Mouse (Mus musculus): Measurements from ENCODE around the gene Cdk12. TPM values are rescaled to one million over a fixed set of nuclear protein-coding genes. Genes with fewer than 3 reads are reported as not detected.
"Not testable (repeated sequence)": the region's sequence is repeated elsewhere in the genome, so short reads cannot be mapped to it uniquely, and the experiment has no call there.

Gene Cdk12
- polyA plus RNA-seq, 1 experiment from 2014 or later: 14.6 TPM

GRCm38 (mm10) chr11:98238416-98238815, 35.6 kb downstream of the Cdk12 start:
- no peaks in the 10 kb centered on the region for H3K4me1 ChIP-seq (ENCODE audit: control insufficient read depth, insufficient read depth, low read length)
- H3K4me2 ChIP-seq (ENCODE audit: low read depth, severe bottlenecking): no peak overlapping the region
- no peaks in the 10 kb centered on the region for H3K9me3 ChIP-seq (ENCODE audit: control insufficient read depth, low read length)
- peaks cover 3% of the 10 kb centered on the region for H3K36me3 ChIP-seq (ENCODE audit: control insufficient read depth, insufficient read depth, low read length)
- ATAC-seq (ENCODE audit: insufficient number of reproducible peaks, low FRiP score, low TSS enrichment, low read depth) (no peak), DNase-seq (ENCODE audit: low spot score) (no peak)
- no peak overlapping the region for H3K27ac ChIP-seq (replicated peaks; ENCODE audit: low read depth, low read length)
- H3K27me3 ChIP-seq (ENCODE audit: control insufficient read depth, insufficient read depth, low read length): no peaks in the 10 kb centered on the region
- 80% methylated on average over 3 of the region's 3 CpGs for WGBS
- H3K4me3 ChIP-seq (ENCODE audit: low read depth, low read length): no peak overlapping the region
- no peak overlapping the region for H3K9ac ChIP-seq (ENCODE audit: low read length)

GRCm38 (mm10) chr11:98238995-98239394, 36.1 kb downstream of the Cdk12 start:
- Histone ChIP-seq H3K4me2 (ENCODE audit: low read depth, severe bottlenecking) (no peak overlapping the region), H3K36me3 (ENCODE audit: control insufficient read depth, insufficient read depth, low read length) (peaks cover 5% of the 10 kb centered on the region), H3K9me3 (ENCODE audit: control insufficient read depth, low read length) (no peaks in the 10 kb centered on the region), H3K9ac (ENCODE audit: low read length) (no peak overlapping the region), H3K4me1 (ENCODE audit: control insufficient read depth, insufficient read depth, low read length) (no peaks in the 10 kb centered on the region), H3K4me3 (ENCODE audit: low read depth, low read length) (no peak overlapping the region), H3K27ac (replicated peaks; ENCODE audit: low read depth, low read length) (no peak overlapping the region), H3K27me3 (ENCODE audit: control insufficient read depth, insufficient read depth, low read length) (no peaks in the 10 kb centered on the region)
- DNase-seq (ENCODE audit: low spot score) (no peak), ATAC-seq (ENCODE audit: insufficient number of reproducible peaks, low FRiP score, low TSS enrichment, low read depth) (no peak)
- 81% methylated on average over 3 of the region's 3 CpGs for WGBS

GRCm38 (mm10) chr11:98242910-98243309, 40.1 kb downstream of the Cdk12 start:
- not testable (repeated sequence) for ATAC-seq (ENCODE audit: insufficient number of reproducible peaks, low FRiP score, low TSS enrichment, low read depth); H3K4me1 ChIP-seq (ENCODE audit: control insufficient read depth, insufficient read depth, low read length); H3K9me3 ChIP-seq (ENCODE audit: control insufficient read depth, low read length); H3K9ac ChIP-seq (ENCODE audit: low read length); DNase-seq (ENCODE audit: low spot score); H3K27ac ChIP-seq (replicated peaks; ENCODE audit: low read depth, low read length); H3K27me3 ChIP-seq (ENCODE audit: control insufficient read depth, insufficient read depth, low read length); H3K4me2 ChIP-seq (ENCODE audit: low read depth, severe bottlenecking); H3K4me3 ChIP-seq (ENCODE audit: low read depth, low read length)
- 84% methylated on average over 3 of the region's 3 CpGs for WGBS
- H3K36me3 ChIP-seq (ENCODE audit: control insufficient read depth, insufficient read depth, low read length): peaks cover 13% of the 10 kb centered on the region

GRCm38 (mm10) chr11:98244415-98244814, 41.6 kb downstream of the Cdk12 start:
- Histone ChIP-seq H3K27ac (replicated peaks; ENCODE audit: low read depth, low read length) (no peak overlapping the region), H3K4me2 (ENCODE audit: low read depth, severe bottlenecking) (no peak overlapping the region), H3K27me3 (ENCODE audit: control insufficient read depth, insufficient read depth, low read length) (no peaks in the 10 kb centered on the region), H3K9ac (ENCODE audit: low read length) (no peak overlapping the region), H3K9me3 (ENCODE audit: control insufficient read depth, low read length) (no peaks in the 10 kb centered on the region), H3K4me3 (ENCODE audit: low read depth, low read length) (no peak overlapping the region), H3K36me3 (ENCODE audit: control insufficient read depth, insufficient read depth, low read length) (peaks cover 13% of the 10 kb centered on the region), H3K4me1 (ENCODE audit: control insufficient read depth, insufficient read depth, low read length) (no peaks in the 10 kb centered on the region)
- WGBS: 93% methylated on average over 3 of the region's 3 CpGs
- no peak for DNase-seq (ENCODE audit: low spot score)
- ATAC-seq (ENCODE audit: insufficient number of reproducible peaks, low FRiP score, low TSS enrichment, low read depth): no peak

- Histone ChIP-seq H3K4me2 (ENCODE audit: low read depth, severe bottlenecking) (no peak overlapping the region), H3K36me3 (ENCODE audit: control insufficient read depth, insufficient read depth, low read length) (peaks cover 18% of the 10 kb centered on the region; the same call in 1 of the 2 replicates), H3K9me3 (ENCODE audit: control insufficient read depth, low read length) (no peaks in the 10 kb centered on the region), H3K27ac (replicated peaks; ENCODE audit: low read depth, low read length) (no peak overlapping the region), H3K4me3 (ENCODE audit: low read depth, low read length) (no peak overlapping the region), H3K9ac (ENCODE audit: low read length) (no peak overlapping the region), H3K4me1 (ENCODE audit: control insufficient read depth, insufficient read depth, low read length) (no peaks in the 10 kb centered on the region), H3K27me3 (ENCODE audit: control insufficient read depth, insufficient read depth, low read length) (no peaks in the 10 kb centered on the region)
- DNase-seq (ENCODE audit: low spot score): no peak
- no peak for ATAC-seq (ENCODE audit: insufficient number of reproducible peaks, low FRiP score, low TSS enrichment, low read depth)
- 89% methylated on average over 1 of the region's 1 CpGs for WGBS
Measured at GRCm38 (mm10) chr11:98247325-98247724, 44.5 kb downstream of the Cdk12 start.

- no peak for DNase-seq (ENCODE audit: low spot score)
- H3K36me3 ChIP-seq (ENCODE audit: control insufficient read depth, insufficient read depth, low read length): peaks cover 5% of the 10 kb centered on the region; the same call in 1 of the 2 replicates
- H3K27ac ChIP-seq (replicated peaks; ENCODE audit: low read depth, low read length): no peak overlapping the region
Measured at GRCm38 (mm10) chr11:98253807-98254206, 50.9 kb downstream of the Cdk12 start.

GRCm38 (mm10) chr11:98260706-98261479, 58.0 kb downstream of the Cdk12 start:
- no peaks in the 10 kb centered on the region for H3K27me3 ChIP-seq (ENCODE audit: control insufficient read depth, insufficient read depth, low read length)
- no peak for ATAC-seq (ENCODE audit: insufficient number of reproducible peaks, low FRiP score, low TSS enrichment, low read depth)

More at GRCm38 (mm10) chr11:98253807-98254206, 50.9 kb downstream of the Cdk12 start:
- Histone ChIP-seq H3K4me2 (ENCODE audit: low read depth, severe bottlenecking) (no peak overlapping the region), H3K27me3 (ENCODE audit: control insufficient read depth, insufficient read depth, low read length) (no peaks in the 10 kb centered on the region), H3K4me1 (ENCODE audit: control insufficient read depth, insufficient read depth, low read length) (no peaks in the 10 kb centered on the region), H3K4me3 (ENCODE audit: low read depth, low read length) (no peak overlapping the region), H3K9ac (ENCODE audit: low read length) (no peak overlapping the region), H3K9me3 (ENCODE audit: control insufficient read depth, low read length) (no peaks in the 10 kb centered on the region)
- 96% methylated on average over 2 of the region's 2 CpGs for WGBS
- ATAC-seq (ENCODE audit: insufficient number of reproducible peaks, low FRiP score, low TSS enrichment, low read depth): no peak

GRCm38 (mm10) chr11:98265039-98265438, 62.2 kb downstream of the Cdk12 start:
- Histone ChIP-seq H3K27me3 (ENCODE audit: control insufficient read depth, insufficient read depth, low read length) (no peaks in the 10 kb centered on the region), H3K9me3 (ENCODE audit: control insufficient read depth, low read length) (no peaks in the 10 kb centered on the region), H3K27ac (replicated peaks; ENCODE audit: low read depth, low read length) (no peak overlapping the region), H3K4me3 (ENCODE audit: low read depth, low read length) (no peak overlapping the region), H3K36me3 (ENCODE audit: control insufficient read depth, insufficient read depth, low read length) (no peaks in the 10 kb centered on the region; the same call in 1 of the 2 replicates), H3K4me1 (ENCODE audit: control insufficient read depth, insufficient read depth, low read length) (no peaks in the 10 kb centered on the region), H3K4me2 (ENCODE audit: low read depth, severe bottlenecking) (no peak overlapping the region), H3K9ac (ENCODE audit: low read length) (no peak overlapping the region)
- no peak for ATAC-seq (ENCODE audit: insufficient number of reproducible peaks, low FRiP score, low TSS enrichment, low read depth)
- WGBS: 2% methylated on average over 2 of the region's 2 CpGs
- DNase-seq (ENCODE audit: low spot score): peak; percentile 92

More at GRCm38 (mm10) chr11:98260706-98261479, 58.0 kb downstream of the Cdk12 start:
- Histone ChIP-seq H3K4me2 (ENCODE audit: low read depth, severe bottlenecking) (no peak overlapping the region), H3K36me3 (ENCODE audit: control insufficient read depth, insufficient read depth, low read length) (no peaks in the 10 kb centered on the region; the same call in 1 of the 2 replicates), H3K4me1 (ENCODE audit: control insufficient read depth, insufficient read depth, low read length) (no peaks in the 10 kb centered on the region), H3K9ac (ENCODE audit: low read length) (no peak overlapping the region), H3K9me3 (ENCODE audit: control insufficient read depth, low read length) (no peaks in the 10 kb centered on the region), H3K27ac (replicated peaks; ENCODE audit: low read depth, low read length) (no peak overlapping the region), H3K4me3 (ENCODE audit: low read depth, low read length) (no peak overlapping the region)
- no peak for DNase-seq (ENCODE audit: low spot score)
- WGBS: 70% methylated on average over 8 of the region's 8 CpGs

All from limb, embryonic 11.5 days (tissue).